Mouse (Mus musculus): ENCODE data around the gene Arhgef2. TPM values are rescaled to one million over a fixed set of nuclear protein-coding genes. Genes with fewer than 3 reads are reported as not detected.

The Arhgef2 gene
- polyA plus RNA-seq, 1 experiment from 2014 or later: 134 TPM

DNA sequence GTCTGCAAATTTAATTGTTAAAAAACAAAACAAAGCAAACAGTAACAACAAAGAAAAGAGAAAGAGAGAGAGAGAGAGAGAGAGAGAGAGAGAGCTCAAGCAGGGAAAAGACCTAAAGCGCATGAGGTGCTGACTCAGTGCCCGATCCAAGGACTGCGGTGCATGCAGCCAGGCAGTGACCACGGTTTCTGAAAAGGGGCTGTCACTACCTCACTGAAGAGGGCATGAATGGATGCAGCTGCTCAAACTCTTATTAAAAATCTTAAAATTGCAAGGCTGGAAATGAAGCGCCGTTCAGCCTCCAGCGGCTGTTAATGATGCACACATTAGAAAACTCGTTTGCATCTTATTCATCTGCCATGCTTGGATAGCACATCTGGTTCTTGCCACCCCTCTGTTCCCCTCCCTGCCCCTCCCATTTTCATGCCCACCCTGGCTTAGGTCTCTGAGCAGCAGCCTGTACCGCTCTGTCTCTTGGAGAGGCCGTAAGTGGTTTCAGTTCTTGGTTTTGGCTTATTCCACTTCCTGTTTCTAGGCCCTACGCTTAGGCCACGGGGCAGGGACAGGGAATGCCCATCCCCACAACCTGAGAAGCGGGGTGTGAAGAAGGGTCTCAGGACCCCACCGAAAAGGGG lies 42.1 kb downstream of the Arhgef2 start:
- Histone ChIP-seq H3K27ac (replicated peaks; ENCODE audit: low read depth, low read length) (no peak overlapping the region), H3K4me2 (ENCODE audit: low read length) (no peak overlapping the region), H3K9ac (replicated peaks; ENCODE audit: low read length) (no peak overlapping the region), H3K36me3 (ENCODE audit: control insufficient read depth, insufficient read depth, low read length) (peaks cover 67% of the 10 kb centered on the region), H3K27me3 (ENCODE audit: control insufficient read depth, insufficient read depth, low read length) (no peaks in the 10 kb centered on the region), H3K4me1 (ENCODE audit: control insufficient read depth, insufficient read depth, low read length) (no peaks in the 10 kb centered on the region), H3K9me3 (ENCODE audit: control insufficient read depth, low read length) (no peaks in the 10 kb centered on the region), H3K4me3 (replicated peaks; ENCODE audit: low read depth, low read length) (no peak overlapping the region)
- WGBS: 89% methylated on average over 14 of the region's 14 CpGs
- no peak for ATAC-seq (ENCODE audit: low FRiP score, low TSS enrichment)
- no peak for DNase-seq

DNA sequence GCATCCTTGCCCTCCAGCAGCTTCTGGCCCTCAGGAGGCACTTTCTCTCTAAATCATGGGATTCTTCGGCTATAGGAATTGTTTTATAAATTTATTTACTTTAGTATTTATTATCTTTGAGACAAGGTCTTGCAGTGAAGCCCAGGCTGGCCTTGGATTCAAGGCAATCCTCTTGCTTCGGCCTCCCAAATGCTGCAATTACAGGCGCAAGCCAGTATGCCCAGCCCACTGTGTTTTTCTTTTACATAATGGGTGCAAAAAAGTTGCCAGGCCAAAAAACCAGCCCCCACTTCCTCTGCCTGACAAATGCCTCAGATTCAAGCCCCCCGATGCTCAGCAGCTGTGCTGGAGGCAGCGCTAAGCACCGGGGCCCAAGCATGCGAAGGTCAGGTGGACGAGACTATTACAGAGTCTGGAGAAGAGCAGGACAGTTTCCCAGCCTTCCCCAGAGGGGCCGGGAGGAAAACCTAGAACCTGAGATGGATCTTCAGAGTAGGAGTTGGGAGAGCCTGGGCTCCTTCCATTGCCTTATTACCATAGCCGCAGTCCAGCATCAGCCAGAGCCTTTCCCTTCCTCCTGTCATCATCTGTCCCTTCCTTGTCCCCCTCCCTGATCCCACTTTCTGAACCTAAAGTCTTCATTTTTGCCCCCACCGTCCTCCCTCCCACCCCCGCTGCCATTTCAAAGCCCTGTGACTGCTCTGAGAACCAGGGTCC lies 42.8 kb downstream of the Arhgef2 start:
- Histone ChIP-seq H3K27ac (replicated peaks; ENCODE audit: low read depth, low read length) (no peak overlapping the region), H3K27me3 (ENCODE audit: control insufficient read depth, insufficient read depth, low read length) (no peaks in the 10 kb centered on the region), H3K9ac (replicated peaks; ENCODE audit: low read length) (no peak overlapping the region), H3K4me2 (ENCODE audit: low read length) (no peak overlapping the region), H3K4me3 (replicated peaks; ENCODE audit: low read depth, low read length) (no peak overlapping the region), H3K4me1 (ENCODE audit: control insufficient read depth, insufficient read depth, low read length) (no peaks in the 10 kb centered on the region), H3K9me3 (ENCODE audit: control insufficient read depth, low read length) (no peaks in the 10 kb centered on the region), H3K36me3 (ENCODE audit: control insufficient read depth, insufficient read depth, low read length) (peaks cover 60% of the 10 kb centered on the region)
- ATAC-seq (ENCODE audit: low FRiP score, low TSS enrichment) (no peak), DNase-seq (no peak)
- 88% methylated on average over 12 of the region's 12 CpGs for WGBS

GRCm38 (mm10) chr3:88649186-88649585 lies 43.4 kb downstream of the Arhgef2 start:
- 85% methylated on average over 10 of the region's 10 CpGs for WGBS
- no peak overlapping the region for H3K9ac ChIP-seq (replicated peaks; ENCODE audit: low read length)
- peaks cover 54% of the 10 kb centered on the region for H3K36me3 ChIP-seq (ENCODE audit: control insufficient read depth, insufficient read depth, low read length)
- ATAC-seq (ENCODE audit: low FRiP score, low TSS enrichment): no peak
- H3K4me1 ChIP-seq (ENCODE audit: control insufficient read depth, insufficient read depth, low read length): no peaks in the 10 kb centered on the region
- no peaks in the 10 kb centered on the region for H3K9me3 ChIP-seq (ENCODE audit: control insufficient read depth, low read length)
- no peaks in the 10 kb centered on the region for H3K27me3 ChIP-seq (ENCODE audit: control insufficient read depth, insufficient read depth, low read length)
- no peak overlapping the region for H3K4me3 ChIP-seq (replicated peaks; ENCODE audit: low read depth, low read length)
- H3K4me2 ChIP-seq (ENCODE audit: low read length): no peak overlapping the region
- no peak for DNase-seq
- H3K27ac ChIP-seq (replicated peaks; ENCODE audit: low read depth, low read length): no peak overlapping the region

GRCm38 (mm10) chr3:88649967-88650366 lies 44.2 kb downstream of the Arhgef2 start:
- H3K4me1 ChIP-seq (ENCODE audit: control insufficient read depth, insufficient read depth, low read length): no peaks in the 10 kb centered on the region
- no peak overlapping the region for H3K4me3 ChIP-seq (replicated peaks; ENCODE audit: low read depth, low read length)
- no peak overlapping the region for H3K4me2 ChIP-seq (ENCODE audit: low read length)
- WGBS: 97% methylated on average over 13 of the region's 13 CpGs
- no peak for ATAC-seq (ENCODE audit: low FRiP score, low TSS enrichment)
- H3K36me3 ChIP-seq (ENCODE audit: control insufficient read depth, insufficient read depth, low read length): peaks cover 46% of the 10 kb centered on the region
- H3K9ac ChIP-seq (replicated peaks; ENCODE audit: low read length): no peak overlapping the region
- no peaks in the 10 kb centered on the region for H3K27me3 ChIP-seq (ENCODE audit: control insufficient read depth, insufficient read depth, low read length)
- H3K9me3 ChIP-seq (ENCODE audit: control insufficient read depth, low read length): no peaks in the 10 kb centered on the region
- no peak for DNase-seq
- H3K27ac ChIP-seq (replicated peaks; ENCODE audit: low read depth, low read length): no peak overlapping the region

DNA sequence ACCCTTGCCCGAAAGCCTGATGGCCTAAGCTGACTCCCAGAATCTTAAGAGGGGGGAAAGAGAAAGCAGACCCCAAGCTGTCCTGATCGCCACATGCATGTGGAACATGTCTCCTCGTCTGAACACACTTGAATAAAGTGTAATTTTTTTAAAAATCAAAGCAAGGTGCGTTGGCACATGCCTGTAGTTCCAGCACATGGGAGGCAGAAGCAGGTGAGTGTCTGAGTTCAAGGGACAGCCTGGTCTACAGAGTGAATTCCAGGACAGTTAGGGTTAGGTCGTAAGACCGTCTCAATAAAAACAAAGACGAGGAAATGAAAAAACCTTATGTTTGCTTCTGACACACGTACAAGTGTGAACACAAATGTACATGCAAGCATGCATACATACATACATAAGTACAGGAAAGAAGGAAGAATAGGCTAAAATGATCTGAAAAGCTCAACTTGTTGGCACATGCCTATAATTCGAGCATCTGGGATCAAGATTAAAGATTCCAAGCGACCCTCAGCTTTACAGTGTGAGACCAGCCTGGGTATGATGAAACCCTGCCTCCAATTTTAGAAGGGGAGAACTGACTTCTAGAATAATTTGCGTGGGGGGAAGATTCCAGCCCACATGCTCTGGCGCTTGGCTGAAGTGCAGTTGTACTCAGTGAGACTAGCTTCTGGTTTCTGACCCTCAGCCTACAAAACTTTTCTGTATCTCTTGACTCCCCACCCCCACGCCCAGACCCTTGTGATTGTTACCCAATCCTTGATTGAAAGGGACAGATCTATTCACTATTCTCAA lies 45.1 kb downstream of the Arhgef2 start:
- Histone ChIP-seq H3K27ac (replicated peaks; ENCODE audit: low read depth, low read length) (no peak overlapping the region), H3K9ac (replicated peaks; ENCODE audit: low read length) (no peak overlapping the region), H3K4me1 (ENCODE audit: control insufficient read depth, insufficient read depth, low read length) (no peaks in the 10 kb centered on the region), H3K4me3 (replicated peaks; ENCODE audit: low read depth, low read length) (no peak overlapping the region), H3K27me3 (ENCODE audit: control insufficient read depth, insufficient read depth, low read length) (no peaks in the 10 kb centered on the region), H3K4me2 (ENCODE audit: low read length) (no peak overlapping the region), H3K36me3 (ENCODE audit: control insufficient read depth, insufficient read depth, low read length) (peaks cover 38% of the 10 kb centered on the region), H3K9me3 (ENCODE audit: control insufficient read depth, low read length) (no peaks in the 10 kb centered on the region)
- ATAC-seq (ENCODE audit: low FRiP score, low TSS enrichment) (no peak), DNase-seq (no peak)
- WGBS: 87% methylated on average over 13 of the region's 13 CpGs

GRCm38 (mm10) chr3:88651669-88652618 lies 46.2 kb downstream of the Arhgef2 start:
- Histone ChIP-seq H3K4me3 (replicated peaks; ENCODE audit: low read depth, low read length) (no peak overlapping the region), H3K27me3 (ENCODE audit: control insufficient read depth, insufficient read depth, low read length) (no peaks in the 10 kb centered on the region), H3K27ac (replicated peaks; ENCODE audit: low read depth, low read length) (no peak overlapping the region), H3K9ac (replicated peaks; ENCODE audit: low read length) (no peak overlapping the region), H3K9me3 (ENCODE audit: control insufficient read depth, low read length) (no peaks in the 10 kb centered on the region), H3K4me1 (ENCODE audit: control insufficient read depth, insufficient read depth, low read length) (no peaks in the 10 kb centered on the region), H3K4me2 (ENCODE audit: low read length) (no peak overlapping the region), H3K36me3 (ENCODE audit: control insufficient read depth, insufficient read depth, low read length) (peaks cover 27% of the 10 kb centered on the region)
- DNase-seq (no peak), ATAC-seq (ENCODE audit: low FRiP score, low TSS enrichment) (0 out of 2 replicates have a peak, but pooled peaks have one; percentile 17)
- 80% methylated on average over 18 of the region's 18 CpGs for WGBS

DNA sequence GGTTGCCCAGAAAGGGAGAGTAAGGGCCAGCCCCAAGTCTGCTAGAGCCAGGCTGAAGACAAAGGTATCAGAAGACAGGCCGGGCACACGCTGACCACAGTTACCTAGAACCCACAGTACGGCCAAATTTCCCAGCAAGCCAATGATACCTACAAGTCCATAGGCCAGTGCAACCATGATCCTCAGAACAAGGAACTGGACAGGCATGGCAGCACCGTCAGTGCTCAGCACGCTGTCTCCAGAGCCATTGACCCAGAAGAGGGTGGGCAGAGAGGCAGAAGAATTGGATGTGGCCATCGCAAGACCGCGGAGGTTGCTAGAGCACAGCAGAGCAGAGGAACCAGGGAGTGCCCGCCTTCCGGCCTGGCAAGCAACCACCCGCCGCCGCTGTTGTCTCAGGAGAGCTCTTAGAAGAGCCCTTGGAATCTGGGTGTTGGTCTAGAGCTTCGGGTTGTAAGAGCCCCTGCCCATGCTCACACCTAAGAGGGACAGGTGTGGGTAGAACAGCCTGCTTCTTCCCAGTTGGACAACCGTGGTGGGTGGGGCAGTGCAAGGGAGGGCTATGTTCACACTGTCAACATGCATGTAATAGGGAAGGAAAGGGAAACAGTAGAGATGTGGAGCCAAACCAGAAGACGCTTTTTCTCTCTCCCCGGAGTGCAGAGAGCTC lies 47.2 kb downstream of the Arhgef2 start, which contains the start of gene Rxfp4:
Gene Rxfp4, minus strand, starts transcription at position 297 of the 670 bp plus-strand sequence.
- ATAC-seq (ENCODE audit: low FRiP score, low TSS enrichment) (no peak), DNase-seq (no peak)
- no peak within 1 kb of the TSS for H3K9ac ChIP-seq (replicated peaks; ENCODE audit: low read length)
- no peaks in the 10 kb centered on the region for H3K9me3 ChIP-seq (ENCODE audit: control insufficient read depth, low read length)
- no peak within 1 kb of the TSS for H3K27ac ChIP-seq (replicated peaks; ENCODE audit: low read depth, low read length)
- 90% methylated on average over 17 of the region's 17 CpGs for WGBS
- no peaks in the 10 kb centered on the region for H3K27me3 ChIP-seq (ENCODE audit: control insufficient read depth, insufficient read depth, low read length)
- H3K4me3 ChIP-seq (replicated peaks; ENCODE audit: low read depth, low read length): no peak within 1 kb of the TSS
- peaks cover 17% of the 10 kb centered on the region for H3K36me3 ChIP-seq (ENCODE audit: control insufficient read depth, insufficient read depth, low read length)
- H3K4me1 ChIP-seq (ENCODE audit: control insufficient read depth, insufficient read depth, low read length): no peaks in the 10 kb centered on the region
- H3K4me2 ChIP-seq (ENCODE audit: low read length): no peak within 1 kb of the TSS
